16 mouse cellular contexts compared by ENCODE assay signal in the genomic region with DNA sequence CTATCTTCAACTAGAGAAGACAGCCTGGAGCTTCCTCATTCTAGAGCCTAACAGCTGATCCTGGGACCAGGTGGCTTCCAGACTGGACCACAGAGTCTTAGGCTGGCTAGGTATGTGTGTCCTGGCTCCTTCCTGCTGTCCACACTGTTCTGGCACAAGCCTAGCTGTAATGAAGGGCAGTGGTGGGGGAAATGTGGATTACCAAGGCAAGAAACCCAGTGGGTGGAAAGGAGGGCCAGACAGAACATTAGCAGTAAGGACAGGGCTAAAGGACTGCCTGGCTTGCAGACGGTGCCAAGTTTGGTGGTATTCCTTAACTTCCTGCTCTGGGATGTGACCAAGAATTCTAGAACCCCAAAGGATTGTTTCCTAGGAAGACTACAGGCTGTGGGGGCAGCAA. TPM values are rescaled to one million over a fixed set of nuclear protein-coding genes. Genes with fewer than 3 reads are reported as not detected.
DNase-seq lines count a peak whose midpoint lies in the region; ATAC-seq and TF ChIP-seq lines count a peak whose summit lies in the region.
"Had no signal": no experiment of that assay in that cellular context is flagged by ENCODE, and none has a peak within 500 bp of the region (broad histone marks: within the 10 kb centered on the region; RNA-seq: fewer than 3 reads in every experiment).

No protein-coding gene starts in this region.

- H3K4me3 ChIP-seq in heart, embryonic 13.5 days: no peak overlapping the region
- H3K4me3 ChIP-seq in lung, postnatal 0 days (ENCODE audit: low read depth, low read length): no peak overlapping the region
- no peak overlapping the region for H3K4me3 ChIP-seq in embryonic facial prominence, embryonic 13.5 days
- H3K4me3 ChIP-seq in limb, embryonic 15.5 days: no peak overlapping the region
- H3K4me3 ChIP-seq: intestine, embryonic 15.5 days; midbrain, embryonic 15.5 days had no signal

- peak overlapping the region; percentile 55 for H3K27ac ChIP-seq in heart, embryonic 13.5 days (replicated peaks)
- H3K27ac ChIP-seq in lung, postnatal 0 days (ENCODE audit: low read length): no peak overlapping the region
- peak overlapping the region; percentile 97 for H3K27ac ChIP-seq in embryonic facial prominence, embryonic 13.5 days
- H3K27ac ChIP-seq in limb, embryonic 15.5 days: peak overlapping the region; percentile 91
- H3K27ac ChIP-seq: intestine, embryonic 15.5 days; midbrain, embryonic 15.5 days had no signal

- H3K27me3 ChIP-seq in heart, embryonic 13.5 days (replicated peaks): no peaks in the 10 kb centered on the region
- no peaks in the 10 kb centered on the region for H3K27me3 ChIP-seq in lung, postnatal 0 days (replicated peaks; ENCODE audit: insufficient read depth, low read length)
- no peaks in the 10 kb centered on the region for H3K27me3 ChIP-seq in embryonic facial prominence, embryonic 13.5 days
- H3K27me3 ChIP-seq in limb, embryonic 15.5 days: no peaks in the 10 kb centered on the region
- H3K27me3 ChIP-seq: intestine, embryonic 15.5 days; midbrain, embryonic 15.5 days; Patski had no signal

- peak overlapping the region; percentile 47; the same call in 1 of the 2 replicates for H3K9ac ChIP-seq in heart, embryonic 13.5 days
- H3K9ac ChIP-seq in lung, postnatal 0 days (replicated peaks; ENCODE audit: low read depth): 0 out of 2 replicates have a peak overlapping the region, but pooled peaks have one; percentile 8
- H3K9ac ChIP-seq in embryonic facial prominence, embryonic 13.5 days: 0 out of 2 replicates have a peak overlapping the region, but pooled peaks have one; percentile 52
- H3K9ac ChIP-seq in limb, embryonic 15.5 days: no peak overlapping the region
- H3K9ac ChIP-seq: intestine, embryonic 15.5 days; midbrain, embryonic 15.5 days had no signal

- no peaks in the 10 kb centered on the region for H3K9me3 ChIP-seq in heart, embryonic 13.5 days
- no peaks in the 10 kb centered on the region for H3K9me3 ChIP-seq in lung, postnatal 0 days (ENCODE audit: low read length)
- H3K9me3 ChIP-seq in embryonic facial prominence, embryonic 13.5 days: no peaks in the 10 kb centered on the region
- no peaks in the 10 kb centered on the region for H3K9me3 ChIP-seq in limb, embryonic 15.5 days
- H3K9me3 ChIP-seq: intestine, embryonic 15.5 days; midbrain, embryonic 15.5 days had no signal

- TF ChIP-seq EP300 in lung, postnatal 0 days (IDR thresholded peaks at IDR 0.05): no peak

- H3K4me2 ChIP-seq in heart, embryonic 13.5 days: no peak overlapping the region
- H3K4me2 ChIP-seq in lung, postnatal 0 days (replicated peaks; ENCODE audit: low read depth, low read length): no peak overlapping the region
- peak overlapping the region; percentile 39; the same call in 1 of the 2 replicates for H3K4me2 ChIP-seq in embryonic facial prominence, embryonic 13.5 days
- H3K4me2 ChIP-seq in limb, embryonic 15.5 days: 0 out of 2 replicates have a peak overlapping the region, but pooled peaks have one; percentile 19
- H3K4me2 ChIP-seq: intestine, embryonic 15.5 days; midbrain, embryonic 15.5 days had no signal

- H3K4me1 ChIP-seq in heart, embryonic 13.5 days: peaks cover 78% of the 10 kb centered on the region
- H3K4me1 ChIP-seq in lung, postnatal 0 days (ENCODE audit: insufficient read depth, low read depth, low read length): peaks cover 14% of the 10 kb centered on the region
- H3K4me1 ChIP-seq in embryonic facial prominence, embryonic 13.5 days: peaks cover 95% of the 10 kb centered on the region
- peaks cover 99% of the 10 kb centered on the region for H3K4me1 ChIP-seq in limb, embryonic 15.5 days

- no peak for ATAC-seq in heart, embryonic 13.5 days (ENCODE audit: extremely low read depth, insufficient number of reproducible peaks, low FRiP score, low TSS enrichment)
- ATAC-seq in lung, postnatal 0 days: no peak
- ATAC-seq in embryonic facial prominence, embryonic 13.5 days (ENCODE audit: insufficient number of reproducible peaks, insufficient read depth, low FRiP score, low TSS enrichment, low read depth): no peak
- no peak for ATAC-seq in limb, embryonic 15.5 days (ENCODE audit: insufficient number of reproducible peaks, low FRiP score, low TSS enrichment, low read depth)
- ATAC-seq in cerebellum, adult (ENCODE audit: insufficient number of reproducible peaks, low FRiP score, low TSS enrichment): no peak
- ATAC-seq: forebrain, embryonic 14.5 days; intestine, embryonic 15.5 days; midbrain, embryonic 15.5 days; Patski had no signal

- DNase-seq in heart, adult 8-10 months (ENCODE audit: low spot score): no peak
- DNase-seq in lung, postnatal 0 days (ENCODE audit: low spot score): no peak
- DNase-seq in lung, postnatal 4 days: no peak
- DNase-seq: adrenal gland, postnatal 10 days; gastrocnemius, postnatal 14 days; right cerebral cortex, postnatal 14 days; thymus, postnatal 4 days had no signal

- WGBS in heart, embryonic 13.5 days: 77% methylated on average over 1 of the region's 1 CpGs
- WGBS in lung, postnatal 0 days: 60% methylated on average over 1 of the region's 1 CpGs
- 71% methylated on average over 1 of the region's 1 CpGs for WGBS in embryonic facial prominence, embryonic 13.5 days
- WGBS in limb, embryonic 15.5 days: 57% methylated on average over 1 of the region's 1 CpGs

- peaks cover 83% of the 10 kb centered on the region for H3K36me3 ChIP-seq in heart, embryonic 13.5 days
- no peaks in the 10 kb centered on the region; the same call in 1 of the 2 replicates for H3K36me3 ChIP-seq in lung, postnatal 0 days (ENCODE audit: insufficient read depth, low read length)
- peaks cover 79% of the 10 kb centered on the region for H3K36me3 ChIP-seq in embryonic facial prominence, embryonic 13.5 days
- peaks cover 67% of the 10 kb centered on the region for H3K36me3 ChIP-seq in limb, embryonic 15.5 days

- TF ChIP-seq CTCF in lung, postnatal 0 days (IDR thresholded peaks at IDR 0.05): no peak

RNA-seq across cellular contexts. Expression of a gene that starts 11.3 kb away (rescaled TPM):
- 65.6 and 72.5 TPM in 2 replicates for polyA plus RNA-seq in heart, embryonic 13.5 days (2015; fragmentation: Nextera tagmentation; extraction: Ambion mirVana)
- 100 to 1,000 TPM; 146 to 154 (median 153) TPM for total RNA-seq in heart, adult 8-10 months (2022)
- 37.8 and 38.9 TPM in 2 replicates for polyA plus RNA-seq in lung, postnatal 0 days (2015; fragmentation: Nextera tagmentation; extraction: Ambion mirVana)
- polyA plus RNA-seq in embryonic facial prominence, embryonic 13.5 days (2015; fragmentation: Nextera tagmentation; extraction: Ambion mirVana): 54.0 and 58.7 TPM in 2 replicates
- polyA plus RNA-seq in limb, embryonic 15.5 days (2015; fragmentation: Nextera tagmentation; extraction: Ambion mirVana): 60.5 and 65.1 TPM in 2 replicates

RNA-seq across cellular contexts. Expression of a gene that starts 11.3 kb away (rescaled TPM):
- polyA plus RNA-seq in heart, embryonic 13.5 days (2015; fragmentation: Nextera tagmentation; extraction: Ambion mirVana): 15.2 and 15.8 TPM in 2 replicates
- 1 to 10 TPM; 6.9 to 9.3 (median 8.1) TPM for total RNA-seq in heart, adult 8-10 months (2022)
- 17.4 and 18.0 TPM in 2 replicates for polyA plus RNA-seq in lung, postnatal 0 days (2015; fragmentation: Nextera tagmentation; extraction: Ambion mirVana)
- 29.2 and 30.2 TPM in 2 replicates for polyA plus RNA-seq in embryonic facial prominence, embryonic 13.5 days (2015; fragmentation: Nextera tagmentation; extraction: Ambion mirVana)
- 41.5 and 45.1 TPM in 2 replicates for polyA plus RNA-seq in limb, embryonic 15.5 days (2015; fragmentation: Nextera tagmentation; extraction: Ambion mirVana)

RNA-seq across cellular contexts. Expression of a gene that starts 26.3 kb away (rescaled TPM):
- polyA plus RNA-seq in heart, embryonic 13.5 days (2015; fragmentation: Nextera tagmentation; extraction: Ambion mirVana): 136 and 139 TPM in 2 replicates
- 100 to 1,000 TPM; 145 to 188 (median 160) TPM for total RNA-seq in heart, adult 8-10 months (2022)
- 76.2 and 78.4 TPM in 2 replicates for polyA plus RNA-seq in lung, postnatal 0 days (2015; fragmentation: Nextera tagmentation; extraction: Ambion mirVana)
- 71.0 and 99.5 TPM in 2 replicates for polyA plus RNA-seq in embryonic facial prominence, embryonic 13.5 days (2015; fragmentation: Nextera tagmentation; extraction: Ambion mirVana)
- 75.8 and 83.1 TPM in 2 replicates for polyA plus RNA-seq in limb, embryonic 15.5 days (2015; fragmentation: Nextera tagmentation; extraction: Ambion mirVana)

RNA-seq across cellular contexts. Expression of a gene that starts 28.5 kb away (rescaled TPM):
- polyA plus RNA-seq in heart, embryonic 13.5 days (2015; fragmentation: Nextera tagmentation; extraction: Ambion mirVana): 15.2 and 16.9 TPM in 2 replicates
- 10 to 100 TPM; 11.3 to 16.1 (median 15.4) TPM for total RNA-seq in heart, adult 8-10 months (2022)
- polyA plus RNA-seq in lung, postnatal 0 days (2015; fragmentation: Nextera tagmentation; extraction: Ambion mirVana): 8.7 and 9.0 TPM in 2 replicates
- 16.9 and 17.0 TPM in 2 replicates for polyA plus RNA-seq in embryonic facial prominence, embryonic 13.5 days (2015; fragmentation: Nextera tagmentation; extraction: Ambion mirVana)
- polyA plus RNA-seq in limb, embryonic 15.5 days (2015; fragmentation: Nextera tagmentation; extraction: Ambion mirVana): 16.8 and 18.4 TPM in 2 replicates

RNA-seq across cellular contexts. Expression of a gene that starts 56.6 kb away (rescaled TPM):
- polyA plus RNA-seq in heart, embryonic 13.5 days (2015; fragmentation: Nextera tagmentation; extraction: Ambion mirVana): 19.9 and 23.5 TPM in 2 replicates
- 10 to 100 TPM in 2 of 4 experiments, 1 to 10 TPM in 2; 7.3 to 13.5 (median 9.5) TPM for total RNA-seq in heart, adult 8-10 months (2022)
- 20.7 and 26.5 TPM in 2 replicates for polyA plus RNA-seq in lung, postnatal 0 days (2015; fragmentation: Nextera tagmentation; extraction: Ambion mirVana)
- 25.3 and 31.2 TPM in 2 replicates for polyA plus RNA-seq in embryonic facial prominence, embryonic 13.5 days (2015; fragmentation: Nextera tagmentation; extraction: Ambion mirVana)
- 31.7 and 34.9 TPM in 2 replicates for polyA plus RNA-seq in limb, embryonic 15.5 days (2015; fragmentation: Nextera tagmentation; extraction: Ambion mirVana)
- total RNA-seq: neutrophil, adult 5-6 weeks had no signal

Comparison
In these comparisons a context has a peak if more than half of its experiments do, and no peak if none do; other contexts are left out.
1. H3K4me2 ChIP-seq: peak in embryonic facial prominence, embryonic 13.5 days (single experiment) and limb, embryonic 15.5 days (single experiment); none in heart, embryonic 13.5 days (single experiment) and lung, postnatal 0 days (single experiment).